ENCODE assay signal across 9 mouse cellular contexts in the genomic region with DNA sequence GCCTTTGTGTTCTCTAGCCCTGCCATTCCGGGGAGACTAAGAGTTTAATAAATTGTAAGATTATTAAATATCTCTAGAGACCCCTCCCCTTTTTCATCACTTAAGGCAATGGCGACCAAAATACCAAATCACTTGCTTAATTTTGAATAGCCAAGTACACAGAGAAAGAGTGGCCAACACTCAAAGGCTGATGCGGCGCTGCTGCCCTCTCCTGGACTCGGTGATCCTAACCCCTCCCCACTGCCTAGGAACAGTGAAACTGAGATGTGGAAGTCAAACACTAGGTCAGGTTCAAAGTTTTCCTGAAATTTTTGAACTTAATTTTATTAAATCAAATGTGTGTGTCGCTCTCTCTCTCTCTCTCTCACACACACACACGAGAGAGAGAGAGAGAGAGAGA.
DNase-seq lines count a peak whose midpoint lies in the region; ATAC-seq and TF ChIP-seq lines count a peak whose summit lies in the region.
"Had no signal": no experiment of that assay in that cellular context is flagged by ENCODE, and none has a peak within 500 bp of the region (broad histone marks: within the 10 kb centered on the region; RNA-seq: fewer than 3 reads in every experiment).

No protein-coding gene starts in this region.

- no peaks in the 10 kb centered on the region; the same call in 1 of the 2 replicates for H3K9me3 ChIP-seq in kidney, embryonic 14.5 days (ENCODE audit: control insufficient read depth, low read length)
- H3K9me3 ChIP-seq: embryonic facial prominence, embryonic 13.5 days had no signal

- TF ChIP-seq POLR2A in lung, adult 2 months (IDR thresholded peaks at IDR 0.05; ENCODE audit: borderline replicate concordance, extremely low read depth, low read depth, low read length): no peak

- POLR2A ChIA-PET in Patski (lab: Charles Lee): interaction anchor here (0.7 kb wide), 1 partner anchor 906 kb away, joined by 3 read pairs; no protein-coding TSS in a partner anchor

- ATAC-seq in Patski: no peak
- ATAC-seq in kidney, embryonic 14.5 days (ENCODE audit: low FRiP score, low TSS enrichment): peak; percentile 76; the same call in 1 of the 2 replicates

- H3K36me3 ChIP-seq in kidney, embryonic 14.5 days (ENCODE audit: control insufficient read depth, insufficient read depth, low read length): no peaks in the 10 kb centered on the region
- H3K36me3 ChIP-seq: embryonic facial prominence, embryonic 13.5 days had no signal

- H3K4me1 ChIP-seq in kidney, embryonic 14.5 days (ENCODE audit: control insufficient read depth, insufficient read depth, low read length): no peaks in the 10 kb centered on the region
- no peaks in the 10 kb centered on the region for H3K4me1 ChIP-seq in lung, adult 2 months (ENCODE audit: control insufficient read depth, insufficient read depth, low read length)

- CTCF ChIA-PET in Patski (lab: Charles Lee): interaction anchor here (0.7 to 1.2 kb wide), 2 partner anchors 644 to 647 kb away, joined by 3 to 5 read pairs; no protein-coding TSS in a partner anchor

- DNase-seq in 3T3-L1 (ENCODE audit: low read depth, low spot score) (peak; percentile 74), Patski (ENCODE audit: low read depth, low spot score) (no peak)
- peak; percentile 87 for DNase-seq in embryo, embryonic 10 days (ENCODE audit: low spot score)
- DNase-seq in gastrocnemius, postnatal 4 days (ENCODE audit: low spot score in 2 of 2): peak; percentile 46 to 67
- DNase-seq in lung, adult 2 months: peak; percentile 36
- DNase-seq in ovary, postnatal 10 days (ENCODE audit: low spot score): peak; percentile 48
- DNase-seq in urinary bladder, postnatal 25 days (ENCODE audit: low spot score): peak; percentile 45

- WGBS in kidney, embryonic 14.5 days: 36% methylated on average over 6 of the region's 7 CpGs
- 29% methylated on average over 7 of the region's 7 CpGs for WGBS in lung, adult 2 months

- H3K27ac ChIP-seq in kidney, embryonic 14.5 days (ENCODE audit: low read depth, low read length): no peak overlapping the region

- no peak overlapping the region for H3K9ac ChIP-seq in kidney, embryonic 14.5 days (ENCODE audit: low read depth, low read length)
- H3K9ac ChIP-seq: embryonic facial prominence, embryonic 13.5 days had no signal

- H3K27me3 ChIP-seq in Patski: no peaks in the 10 kb centered on the region
- H3K27me3 ChIP-seq in kidney, embryonic 14.5 days (ENCODE audit: control insufficient read depth, insufficient read depth, low read length): no peaks in the 10 kb centered on the region
- H3K27me3 ChIP-seq: embryonic facial prominence, embryonic 13.5 days had no signal

- no peak overlapping the region for H3K4me2 ChIP-seq in kidney, embryonic 14.5 days (replicated peaks; ENCODE audit: low read depth, low read length)
- H3K4me2 ChIP-seq: embryonic facial prominence, embryonic 13.5 days had no signal

- in situ Hi-C loops in Patski (cut with MboI; ENCODE audit: low pct_unique_long_range_greater_than_20kb): loop anchor here (5.0 to 25.0 kb wide), 2 partner anchors 647 to 1317 kb away; no protein-coding TSS in a partner anchor

- peak; percentile 89 for TF ChIP-seq CTCF in Patski (IDR thresholded peaks at IDR 0.05)
- peak; percentile 87 for TF ChIP-seq CTCF in lung, adult 2 months (IDR thresholded peaks at IDR 0.05; ENCODE audit: insufficient read depth, low read length)

- H3K4me3 ChIP-seq in kidney, embryonic 14.5 days (ENCODE audit: low read length): no peak overlapping the region
- no peak overlapping the region for H3K4me3 ChIP-seq in lung, adult 2 months (replicated peaks; ENCODE audit: extremely low read depth, low read depth, low read length)
- H3K4me3 ChIP-seq: embryonic facial prominence, embryonic 13.5 days had no signal
